Mouse (Mus musculus) hindbrain, embryonic 13.5 days (tissue): ENCODE results near the gene Chn2. TPM values are rescaled to one million over a fixed set of nuclear protein-coding genes. Genes with fewer than 3 reads are reported as not detected.

Experiments used
- ATAC-seq: fragments of 200-750 bp; cut with Nextera tagmentation; 2 replicates; pipeline ENCODE4 v1.8.0; 2017; ENCODE audit warnings: moderate TSS enrichment; ENCODE audit not compliant: low FRiP score
- H3K27ac ChIP-seq: fragments of 300-500 bp; sonication (generic); 2 replicates; pipeline ENCODE4 v1.5.1; 2015; ENCODE audit warnings: inconsistent platforms, mild to moderate bottlenecking, moderate library complexity
- H3K27me3 ChIP-seq: fragments of 300-500 bp; sonication (generic); 2 replicates; pipeline ENCODE4 v1.6.1; 2015; ENCODE audit warnings: mild to moderate bottlenecking, inconsistent platforms
- H3K36me3 ChIP-seq: fragments of 300-500 bp; sonication (generic); 2 replicates; pipeline ENCODE4 v1.6.1; 2015; ENCODE audit warnings: mild to moderate bottlenecking, inconsistent platforms
- H3K4me1 ChIP-seq: fragments of 300-500 bp; sonication (generic); replicated peaks from 2 replicates; pipeline ENCODE4 v1.6.1; 2015; ENCODE audit warnings: inconsistent platforms
- H3K4me2 ChIP-seq: fragments of 300-500 bp; sonication (generic); 2 replicates; pipeline ENCODE4 v1.6.1; 2015; ENCODE audit warnings: inconsistent platforms, mild to moderate bottlenecking, moderate library complexity
- H3K4me3 ChIP-seq: fragments of 300-500 bp; sonication (generic); 2 replicates; pipeline ENCODE4 v1.5.1; 2015; ENCODE audit warnings: mild to moderate bottlenecking, inconsistent platforms
- H3K9ac ChIP-seq: fragments of 300-500 bp; sonication (generic); 2 replicates; pipeline ENCODE4 v1.6.1; 2015; ENCODE audit warnings: mild to moderate bottlenecking, inconsistent platforms
- H3K9me3 ChIP-seq: fragments of 300-500 bp; sonication (generic); 2 replicates; pipeline ENCODE4 v1.6.1; 2016; ENCODE audit warnings: inconsistent platforms
- WGBS: fragments of 180-500 bp; shearing (Covaris S2); methylation state at CpG from one replicate; pipeline ENCODE4 v1.1.7; 2015; 5-methylcytosine and 5-hydroxymethylcytosine counted together
- polyA plus RNA-seq: library from polyadenylated mRNA; unstranded; fragments of >200 nt; fragmentation: Nextera tagmentation; extraction: Ambion mirVana; gene quantifications from 2 replicates; pipeline ENCODE4 v1.2.1, GENCODE M21; 2015

The Chn2 gene
- polyA plus RNA-seq, 1 experiment from 2014 or later: 31.5 TPM

DNA sequence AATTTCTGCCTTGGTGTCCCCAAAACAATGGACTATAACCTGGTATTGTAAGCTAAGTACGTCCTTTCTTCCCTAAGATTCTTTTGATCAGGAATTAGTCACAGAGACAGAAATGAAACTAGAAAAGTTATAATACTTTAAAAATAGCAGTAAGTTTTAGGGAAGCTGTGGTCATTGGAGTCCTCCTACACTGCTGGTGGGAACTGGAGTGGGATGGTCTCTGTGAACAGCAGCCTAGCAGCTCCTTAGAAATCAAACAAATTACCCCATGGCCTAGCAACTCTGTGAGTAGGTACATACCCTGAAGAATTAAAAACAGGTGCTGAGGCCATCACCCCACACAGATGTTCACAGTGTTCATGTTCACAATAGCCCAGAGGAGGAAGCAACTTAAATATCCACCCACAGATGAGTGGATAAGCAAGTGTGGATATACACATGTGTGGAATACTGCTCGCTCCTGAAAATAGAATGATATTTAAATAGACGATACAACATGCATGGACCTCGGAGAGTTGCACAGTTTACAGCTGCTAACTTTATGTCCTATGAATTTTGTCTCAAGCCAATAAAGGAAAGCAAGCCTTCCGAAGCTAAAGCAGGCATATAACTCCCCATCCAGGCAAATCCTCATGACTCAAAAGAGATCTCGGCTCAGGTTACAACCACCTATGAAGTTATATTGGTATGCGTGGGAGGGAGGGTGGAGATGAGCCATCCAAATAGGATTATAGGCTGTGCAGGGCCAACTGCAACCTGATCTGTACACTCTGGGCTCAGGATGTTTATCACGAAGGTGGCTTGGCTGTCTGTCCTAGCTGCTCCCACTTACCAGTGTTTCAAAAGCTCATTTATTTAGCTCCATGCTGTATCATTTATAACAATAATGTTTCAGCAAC, 209.2 kb downstream of the Chn2 start:
- no peak for ATAC-seq
- Histone ChIP-seq H3K9ac (no peak overlapping the region), H3K9me3 (no peaks in the 10 kb centered on the region), H3K27me3 (no peaks in the 10 kb centered on the region), H3K36me3 (no peaks in the 10 kb centered on the region), H3K4me3 (no peak overlapping the region), H3K4me1 (no peaks in the 10 kb centered on the region), H3K4me2 (no peak overlapping the region), H3K27ac (no peak overlapping the region)
- 83% methylated on average over 8 of the region's 8 CpGs for WGBS

DNA sequence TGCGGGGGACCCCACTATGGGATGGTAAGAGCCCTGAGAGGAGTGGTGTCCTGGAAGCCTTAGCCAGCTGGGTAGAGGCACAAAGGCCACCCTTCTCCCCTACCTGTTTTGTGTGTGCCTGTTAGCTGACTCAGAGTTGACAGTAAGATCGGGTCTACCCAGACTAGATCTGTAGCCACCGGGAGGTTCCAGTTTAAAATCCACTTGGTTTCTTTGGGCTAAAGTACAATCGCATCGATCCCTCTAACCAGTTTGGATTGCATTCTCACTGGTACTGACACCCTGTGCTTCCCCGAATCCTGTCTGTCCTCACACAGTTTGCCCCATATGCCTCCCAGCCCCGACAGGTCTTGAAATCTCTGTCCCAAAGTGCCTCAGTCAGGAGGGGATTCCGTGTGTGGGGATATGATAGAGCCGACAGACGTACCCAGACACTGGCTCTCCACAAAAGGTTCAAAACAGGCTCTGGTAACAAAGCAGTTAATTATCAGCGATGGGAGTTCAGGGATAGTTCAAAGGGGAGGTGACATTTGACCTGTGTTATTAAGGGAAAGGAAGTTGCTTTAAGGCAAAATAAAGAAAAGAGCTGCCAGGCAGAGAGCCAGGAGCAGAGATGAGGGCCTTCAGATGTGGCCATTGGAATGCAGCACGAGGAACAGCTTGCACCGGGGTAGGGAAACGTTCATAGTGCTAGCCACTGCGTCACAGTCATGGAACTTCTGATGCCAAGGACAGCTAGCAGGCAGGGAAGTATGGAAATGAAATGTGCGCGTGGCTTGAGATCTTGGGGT, 212.2 kb downstream of the Chn2 start:
- no peaks in the 10 kb centered on the region for H3K9me3 ChIP-seq
- no peak overlapping the region for H3K4me2 ChIP-seq
- no peak overlapping the region for H3K27ac ChIP-seq
- no peak for ATAC-seq
- H3K4me1 ChIP-seq: peaks cover 14% of the 10 kb centered on the region
- H3K4me3 ChIP-seq: no peak overlapping the region
- no peaks in the 10 kb centered on the region for H3K36me3 ChIP-seq
- WGBS: 46% methylated on average over 17 of the region's 17 CpGs
- H3K9ac ChIP-seq: no peak overlapping the region
- no peaks in the 10 kb centered on the region for H3K27me3 ChIP-seq

DNA sequence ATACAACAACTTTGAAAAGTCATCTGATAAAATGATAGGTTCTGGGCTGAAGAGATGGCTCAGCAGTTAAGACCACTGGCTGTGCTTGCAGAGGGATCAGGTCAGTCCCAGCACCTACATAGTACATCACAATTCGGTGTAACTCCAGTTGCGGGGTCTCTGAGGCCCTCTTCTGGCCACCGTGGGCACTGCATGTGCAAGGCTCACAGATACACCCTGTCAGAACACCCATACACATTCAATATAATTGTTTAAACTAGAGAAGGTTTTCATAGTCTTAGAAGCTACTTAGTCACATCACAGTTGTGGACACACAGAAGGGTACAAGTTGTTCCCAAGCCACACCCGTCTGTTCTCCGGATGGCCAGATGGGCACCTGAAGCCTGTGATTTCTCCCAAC, 213.9 kb downstream of the Chn2 start:
- Histone ChIP-seq H3K27me3 (no peaks in the 10 kb centered on the region), H3K4me2 (no peak overlapping the region), H3K9me3 (no peaks in the 10 kb centered on the region), H3K4me3 (no peak overlapping the region), H3K9ac (no peak overlapping the region), H3K36me3 (no peaks in the 10 kb centered on the region), H3K4me1 (peaks cover 21% of the 10 kb centered on the region), H3K27ac (no peak overlapping the region)
- 59% methylated on average over 5 of the region's 5 CpGs for WGBS
- no peak for ATAC-seq

DNA sequence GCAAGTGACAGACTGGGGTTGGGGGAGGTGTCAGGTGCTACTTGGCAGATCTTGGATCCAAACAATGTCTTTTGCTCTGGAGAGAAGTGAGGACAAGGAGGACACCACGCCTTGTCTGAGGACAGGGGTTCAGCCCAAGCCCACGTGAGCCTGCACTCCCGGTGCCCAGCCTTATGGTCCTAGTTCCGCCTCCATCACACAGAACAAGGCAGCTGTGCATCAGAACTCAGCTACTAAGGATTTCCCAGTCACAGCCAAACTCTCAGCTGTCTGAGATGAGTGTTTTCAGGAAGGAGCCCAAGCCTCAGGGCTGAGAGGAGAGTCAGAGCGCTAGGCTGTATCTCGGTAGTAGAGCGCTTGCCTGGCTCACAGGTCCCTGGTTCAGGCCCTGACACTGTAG, 214.5 kb downstream of the Chn2 start:
- 83% methylated on average over 7 of the region's 7 CpGs for WGBS
- Histone ChIP-seq H3K27ac (no peak overlapping the region), H3K4me3 (no peak overlapping the region), H3K4me2 (no peak overlapping the region), H3K36me3 (no peaks in the 10 kb centered on the region), H3K4me1 (peaks cover 21% of the 10 kb centered on the region), H3K9me3 (no peaks in the 10 kb centered on the region), H3K9ac (no peak overlapping the region), H3K27me3 (no peaks in the 10 kb centered on the region)
- no peak for ATAC-seq

DNA sequence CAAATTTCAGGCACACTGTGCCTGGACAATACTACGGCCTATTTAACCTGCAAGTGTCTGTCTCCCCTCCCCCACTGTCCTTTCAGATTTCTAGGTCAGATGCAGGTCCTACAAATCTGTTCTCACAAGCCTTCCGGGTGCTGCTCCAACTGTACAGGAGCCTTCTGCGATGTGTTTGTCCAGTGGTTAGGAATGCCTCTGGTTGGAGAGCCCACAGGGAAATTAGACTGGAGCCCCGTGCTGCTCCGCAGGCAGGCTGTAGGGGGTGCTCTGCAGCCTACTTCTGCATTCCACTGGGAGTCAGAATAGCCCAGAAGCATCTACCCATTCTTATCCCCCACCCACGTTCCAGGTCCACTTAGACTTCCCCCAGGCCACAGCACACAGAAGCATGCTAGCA, 215.4 kb downstream of the Chn2 start:
- H3K27ac ChIP-seq: no peak overlapping the region
- WGBS: 72% methylated on average over 6 of the region's 6 CpGs
- no peaks in the 10 kb centered on the region for H3K27me3 ChIP-seq
- no peak overlapping the region for H3K9ac ChIP-seq
- H3K36me3 ChIP-seq: no peaks in the 10 kb centered on the region
- ATAC-seq: no peak
- H3K4me3 ChIP-seq: no peak overlapping the region
- H3K9me3 ChIP-seq: no peaks in the 10 kb centered on the region
- peaks cover 21% of the 10 kb centered on the region for H3K4me1 ChIP-seq
- H3K4me2 ChIP-seq: no peak overlapping the region

DNA sequence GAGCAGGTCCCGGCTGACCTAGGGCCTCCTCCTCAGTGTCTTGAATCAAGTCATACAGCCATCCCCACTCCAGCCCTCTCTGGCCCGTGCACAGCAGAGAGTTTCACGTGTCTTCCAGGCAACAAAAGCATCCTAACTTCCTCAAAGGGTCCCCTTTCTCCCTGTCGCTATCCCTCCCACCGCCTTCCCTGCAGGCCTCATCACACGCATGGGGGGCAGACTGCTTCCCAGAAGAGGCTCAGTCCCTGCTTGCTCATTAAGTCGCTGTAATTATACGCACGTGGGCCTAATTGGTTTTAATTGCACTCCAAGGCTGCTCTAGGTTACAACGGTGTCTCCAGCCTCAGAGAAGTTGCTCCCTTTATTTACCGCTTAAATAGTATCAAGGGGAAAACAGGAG, 216.0 kb downstream of the Chn2 start:
- no peak overlapping the region for H3K9ac ChIP-seq
- ATAC-seq: peak; percentile 32; the same call in 1 of the 2 replicates
- no peaks in the 10 kb centered on the region for H3K36me3 ChIP-seq
- no peaks in the 10 kb centered on the region for H3K9me3 ChIP-seq
- 44% methylated on average over 11 of the region's 11 CpGs for WGBS
- H3K27me3 ChIP-seq: no peaks in the 10 kb centered on the region
- no peak overlapping the region for H3K4me2 ChIP-seq
- H3K4me1 ChIP-seq: peaks cover 21% of the 10 kb centered on the region
- no peak overlapping the region for H3K27ac ChIP-seq
- H3K4me3 ChIP-seq: no peak overlapping the region

DNA sequence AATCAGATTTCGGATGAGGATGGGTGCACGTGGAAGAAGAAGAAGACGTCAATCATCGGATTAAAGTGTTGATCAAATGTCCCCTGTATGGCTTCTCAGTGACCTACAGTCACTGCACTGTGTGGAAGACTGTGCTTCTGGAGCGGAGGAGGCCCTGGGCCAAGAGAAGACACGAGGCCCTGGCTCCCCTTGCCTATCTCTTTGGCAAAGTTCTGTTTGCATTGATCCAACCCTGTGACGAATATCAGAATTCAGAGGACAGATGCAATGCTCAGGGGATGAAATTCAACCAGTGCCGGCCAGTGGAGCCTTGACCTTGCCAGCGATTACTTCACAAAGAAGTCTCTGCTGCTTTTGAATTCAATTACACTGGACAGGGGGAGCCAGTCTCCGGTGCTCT, 217.0 kb downstream of the Chn2 start:
- Histone ChIP-seq H3K4me1 (peaks cover 21% of the 10 kb centered on the region), H3K27me3 (no peaks in the 10 kb centered on the region), H3K36me3 (no peaks in the 10 kb centered on the region), H3K4me3 (no peak overlapping the region), H3K9me3 (no peaks in the 10 kb centered on the region), H3K9ac (no peak overlapping the region), H3K27ac (no peak overlapping the region), H3K4me2 (no peak overlapping the region)
- no peak for ATAC-seq
- WGBS: 76% methylated on average over 10 of the region's 10 CpGs

DNA sequence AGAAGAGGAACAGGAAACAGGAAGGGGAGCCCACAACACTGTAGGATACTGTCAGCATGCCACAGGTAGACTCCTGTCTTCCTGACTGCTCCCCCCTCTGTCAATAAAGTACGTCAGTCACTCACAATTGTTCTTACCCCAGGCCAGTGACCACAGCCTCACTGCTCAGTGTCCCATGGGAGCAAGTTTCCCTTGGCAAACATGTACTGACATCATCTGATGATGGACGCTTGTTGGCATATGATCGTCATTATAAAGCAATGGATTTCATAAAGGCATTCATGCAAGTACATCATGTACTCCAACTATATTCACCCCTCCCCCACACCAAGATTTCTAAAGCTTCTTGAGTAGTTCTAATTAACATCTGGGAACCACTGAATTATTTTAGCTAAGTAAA, 218.2 kb downstream of the Chn2 start:
- H3K4me2 ChIP-seq: no peak overlapping the region
- WGBS: 81% methylated on average over 3 of the region's 3 CpGs

DNA sequence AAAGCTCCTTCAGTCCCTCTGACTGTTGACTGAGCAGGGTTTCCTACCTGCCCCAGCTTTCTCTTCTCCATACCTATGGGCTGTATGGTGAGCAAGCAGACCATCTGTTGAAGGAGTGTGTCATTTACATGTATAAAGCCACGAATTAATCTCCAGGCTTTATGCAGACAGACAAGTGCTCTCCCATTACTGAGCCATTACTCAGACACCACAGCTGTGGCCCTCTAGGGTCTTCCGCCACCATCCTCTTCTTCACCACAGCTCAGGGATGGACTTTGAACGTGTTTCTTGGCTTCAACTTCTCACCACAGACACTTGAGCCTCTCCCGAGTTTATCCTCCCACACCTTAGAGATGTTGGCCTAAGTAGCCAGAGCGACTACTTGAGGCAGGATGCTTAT, 219.1 kb downstream of the Chn2 start:
- Histone ChIP-seq H3K4me2 (no peak overlapping the region), H3K4me1 (peaks cover 21% of the 10 kb centered on the region), H3K9me3 (no peaks in the 10 kb centered on the region), H3K27me3 (no peaks in the 10 kb centered on the region), H3K27ac (no peak overlapping the region), H3K4me3 (no peak overlapping the region), H3K36me3 (no peaks in the 10 kb centered on the region), H3K9ac (no peak overlapping the region)
- 84% methylated on average over 5 of the region's 5 CpGs for WGBS
- ATAC-seq: no peak

More for the DNA sequence above, 218.2 kb downstream of the Chn2 start:
- Histone ChIP-seq H3K27me3 (no peaks in the 10 kb centered on the region), H3K36me3 (no peaks in the 10 kb centered on the region), H3K4me1 (peaks cover 21% of the 10 kb centered on the region), H3K9ac (no peak overlapping the region), H3K9me3 (no peaks in the 10 kb centered on the region), H3K27ac (no peak overlapping the region), H3K4me3 (no peak overlapping the region)
- ATAC-seq: no peak

DNA sequence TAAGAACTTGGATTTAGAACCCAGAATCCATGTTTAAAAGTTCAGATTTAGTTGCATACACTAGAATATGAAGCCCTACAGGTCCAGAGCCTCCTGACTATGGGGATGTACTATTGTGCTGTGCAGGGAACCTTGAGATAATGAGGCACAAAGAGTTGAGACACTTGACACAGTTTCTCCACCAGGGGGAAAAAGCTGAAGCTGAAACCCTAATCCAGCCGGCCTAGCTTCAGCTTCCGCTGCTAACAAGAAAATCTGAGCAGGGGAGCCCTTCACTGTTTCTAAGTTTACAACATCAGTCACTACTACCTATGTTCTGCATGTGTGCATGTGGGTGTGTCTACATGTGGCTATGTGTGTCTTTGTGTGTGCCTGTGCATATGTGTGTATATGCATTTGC, 223.4 kb downstream of the Chn2 start:
- Histone ChIP-seq H3K4me2 (no peak overlapping the region), H3K4me1 (0 out of 2 replicates have a peak, but pooled peaks cover 2% of the 10 kb centered on the region), H3K27ac (no peak overlapping the region), H3K36me3 (no peaks in the 10 kb centered on the region), H3K9me3 (no peaks in the 10 kb centered on the region), H3K27me3 (no peaks in the 10 kb centered on the region), H3K9ac (no peak overlapping the region), H3K4me3 (no peak overlapping the region)
- ATAC-seq: no peak
- WGBS: 71% methylated on average over 2 of the region's 2 CpGs

DNA sequence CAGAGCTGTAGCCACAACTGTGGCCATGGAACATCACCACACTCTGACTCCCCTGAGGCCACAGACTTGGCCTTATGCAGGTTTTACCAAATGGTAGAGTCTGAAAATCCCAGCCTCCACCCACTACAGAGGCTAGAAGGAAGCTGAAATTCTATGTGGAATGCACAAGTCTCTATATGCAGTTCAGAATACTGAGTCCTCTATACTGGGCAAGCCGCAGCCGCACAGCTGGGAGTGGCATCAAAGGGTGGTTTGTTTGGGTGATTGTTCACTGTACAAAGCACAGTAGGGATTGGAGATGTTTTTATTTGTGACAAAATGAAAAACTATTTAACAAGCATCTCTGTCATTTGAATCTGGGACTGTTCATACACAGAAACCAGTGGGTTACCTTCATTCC, 224.5 kb downstream of the Chn2 start:
- H3K27me3 ChIP-seq: no peaks in the 10 kb centered on the region
- no peaks in the 10 kb centered on the region for H3K36me3 ChIP-seq
- H3K9ac ChIP-seq: no peak overlapping the region
- WGBS: 78% methylated on average over 2 of the region's 2 CpGs
- no peak overlapping the region for H3K4me2 ChIP-seq
- H3K9me3 ChIP-seq: no peaks in the 10 kb centered on the region
- H3K4me3 ChIP-seq: no peak overlapping the region
- no peak for ATAC-seq
- H3K4me1 ChIP-seq: 0 out of 2 replicates have a peak, but pooled peaks cover 2% of the 10 kb centered on the region
- no peak overlapping the region for H3K27ac ChIP-seq

DNA sequence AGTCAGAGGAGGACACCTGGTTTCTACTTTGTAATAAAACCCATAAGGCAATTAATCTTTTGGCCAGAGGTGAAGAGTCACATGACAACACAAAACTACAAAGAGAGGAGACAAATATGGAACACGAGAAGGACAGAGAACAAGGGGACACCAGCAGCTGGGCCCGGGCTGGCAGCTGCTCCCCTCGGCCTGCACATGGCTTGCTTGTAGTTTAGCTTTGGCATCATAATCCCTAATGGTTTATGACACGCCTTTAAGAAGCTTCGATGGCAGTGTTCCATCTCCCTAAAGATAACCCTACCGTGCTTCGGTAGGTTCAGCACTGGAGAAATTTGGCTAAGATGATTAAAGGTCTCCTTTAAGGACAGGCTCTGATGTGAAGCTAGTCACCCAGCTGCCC, 225.2 kb downstream of the Chn2 start:
- no peaks in the 10 kb centered on the region for H3K36me3 ChIP-seq
- H3K9ac ChIP-seq: no peak overlapping the region
- H3K27ac ChIP-seq: no peak overlapping the region
- no peaks in the 10 kb centered on the region for H3K9me3 ChIP-seq
- 0 out of 2 replicates have a peak, but pooled peaks cover 2% of the 10 kb centered on the region for H3K4me1 ChIP-seq
- no peak for ATAC-seq
- no peaks in the 10 kb centered on the region for H3K27me3 ChIP-seq
- 64% methylated on average over 7 of the region's 7 CpGs for WGBS
- H3K4me3 ChIP-seq: no peak overlapping the region
- no peak overlapping the region for H3K4me2 ChIP-seq
